Comparison of ENCODE assay signal across 8 mouse cellular contexts in the genomic region with DNA sequence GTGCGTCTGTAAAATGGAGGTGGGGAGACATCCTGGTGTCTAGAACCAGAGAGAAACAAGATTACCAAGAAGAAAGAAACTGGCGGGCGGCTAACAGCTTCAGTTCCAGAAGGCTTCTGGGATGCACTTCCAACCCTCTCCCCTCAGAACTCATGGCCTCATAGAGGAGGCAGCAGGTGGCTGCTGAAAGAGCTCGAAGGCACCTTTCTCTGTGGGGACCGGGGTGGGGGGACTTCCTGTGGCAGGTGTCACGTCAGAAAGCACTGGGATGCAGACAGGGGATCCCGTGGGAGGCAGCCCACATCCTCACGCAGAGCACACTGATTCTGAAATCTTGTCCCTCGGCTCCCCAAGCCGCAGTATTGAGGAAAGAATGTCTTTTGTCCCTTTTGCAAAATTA. TPM values are rescaled to one million over a fixed set of nuclear protein-coding genes. Genes with fewer than 3 reads are reported as not detected.
DNase-seq lines count a peak whose midpoint lies in the region; ATAC-seq lines count a peak whose summit lies in the region.

No protein-coding gene starts in this region.

- H3K27ac ChIP-seq in kidney, embryonic 14.5 days (ENCODE audit: low read depth, low read length): no peak overlapping the region
- H3K27ac ChIP-seq in embryonic facial prominence, embryonic 10.5 days (replicated peaks): no peak overlapping the region
- H3K27ac ChIP-seq in hindbrain, embryonic 10.5 days: peak overlapping the region; percentile 82; the same call in 1 of the 2 replicates
- H3K27ac ChIP-seq in midbrain, embryonic 14.5 days (replicated peaks; ENCODE audit: low read depth, low read length): no peak overlapping the region

- H3K4me3 ChIP-seq in kidney, embryonic 14.5 days (ENCODE audit: low read length): peak overlapping the region; percentile 50; the same call in 1 of the 2 replicates
- H3K4me3 ChIP-seq in embryonic facial prominence, embryonic 10.5 days: peak overlapping the region; percentile 63
- H3K4me3 ChIP-seq in hindbrain, embryonic 10.5 days: peak overlapping the region; percentile 65
- H3K4me3 ChIP-seq in midbrain, embryonic 14.5 days (replicated peaks; ENCODE audit: low read depth, low read length): peak overlapping the region; percentile 51

- H3K4me1 ChIP-seq in kidney, embryonic 14.5 days (ENCODE audit: control insufficient read depth, insufficient read depth, low read length): no peaks in the 10 kb centered on the region
- peaks cover 18% of the 10 kb centered on the region for H3K4me1 ChIP-seq in embryonic facial prominence, embryonic 10.5 days
- H3K4me1 ChIP-seq in hindbrain, embryonic 10.5 days (replicated peaks): peaks cover 33% of the 10 kb centered on the region
- peaks cover 5% of the 10 kb centered on the region; the same call in 1 of the 2 replicates for H3K4me1 ChIP-seq in midbrain, embryonic 14.5 days (ENCODE audit: control insufficient read depth, insufficient read depth, low read length)

- H3K9me3 ChIP-seq in kidney, embryonic 14.5 days (ENCODE audit: control insufficient read depth, low read length): no peaks in the 10 kb centered on the region
- H3K9me3 ChIP-seq in embryonic facial prominence, embryonic 10.5 days: no peaks in the 10 kb centered on the region
- no peaks in the 10 kb centered on the region for H3K9me3 ChIP-seq in hindbrain, embryonic 10.5 days
- no peaks in the 10 kb centered on the region for H3K9me3 ChIP-seq in midbrain, embryonic 14.5 days (ENCODE audit: control insufficient read depth, low read length)

- H3K4me2 ChIP-seq in kidney, embryonic 14.5 days (replicated peaks; ENCODE audit: low read depth, low read length): peak overlapping the region; percentile 97
- peak overlapping the region; percentile 93 for H3K4me2 ChIP-seq in midbrain, embryonic 14.5 days (ENCODE audit: low read length)

- no peaks in the 10 kb centered on the region for H3K36me3 ChIP-seq in kidney, embryonic 14.5 days (ENCODE audit: control insufficient read depth, insufficient read depth, low read length)
- no peaks in the 10 kb centered on the region for H3K36me3 ChIP-seq in embryonic facial prominence, embryonic 10.5 days (replicated peaks)
- H3K36me3 ChIP-seq in hindbrain, embryonic 10.5 days: peaks cover under 1% of the 10 kb centered on the region; the same call in 1 of the 2 replicates
- H3K36me3 ChIP-seq in midbrain, embryonic 14.5 days (ENCODE audit: control insufficient read depth, insufficient read depth, low read length): no peaks in the 10 kb centered on the region

- 19% methylated on average over 10 of the region's 10 CpGs for WGBS in kidney, embryonic 14.5 days
- 13% methylated on average over 10 of the region's 10 CpGs for WGBS in embryonic facial prominence, embryonic 10.5 days
- 35% methylated on average over 10 of the region's 10 CpGs for WGBS in hindbrain, embryonic 10.5 days
- 35% methylated on average over 10 of the region's 10 CpGs for WGBS in midbrain, embryonic 14.5 days

- intact Hi-C loops in left cerebral cortex, postnatal 36 days (cut with DNase I): no loop called here

- peaks cover 41% of the 10 kb centered on the region for H3K27me3 ChIP-seq in kidney, embryonic 14.5 days (ENCODE audit: control insufficient read depth, insufficient read depth, low read length)
- H3K27me3 ChIP-seq in embryonic facial prominence, embryonic 10.5 days (replicated peaks; ENCODE audit: low read depth, poor library complexity, severe bottlenecking): peaks cover 85% of the 10 kb centered on the region
- peaks cover 88% of the 10 kb centered on the region for H3K27me3 ChIP-seq in hindbrain, embryonic 10.5 days (ENCODE audit: insufficient read depth, poor library complexity, severe bottlenecking)
- H3K27me3 ChIP-seq in midbrain, embryonic 14.5 days (ENCODE audit: control insufficient read depth, insufficient read depth, low read length): peaks cover 46% of the 10 kb centered on the region

- H3K9ac ChIP-seq in kidney, embryonic 14.5 days (ENCODE audit: low read depth, low read length): no peak overlapping the region
- H3K9ac ChIP-seq in midbrain, embryonic 14.5 days (replicated peaks; ENCODE audit: low read length): peak overlapping the region; percentile 66

- no peak for DNase-seq in kidney, adult 18-20 months
- no peak for DNase-seq in embryonic facial prominence, embryonic 10.5 days (ENCODE audit: low spot score)
- DNase-seq in hindbrain, embryonic 10.5 days (ENCODE audit: low spot score): peak; percentile 20
- DNase-seq in midbrain, embryonic 14.5 days: peak; percentile 44
- DNase-seq in frontal cortex, adult 2 months (ENCODE audit: extremely low spot score in 1 of 2, low spot score in 1 of 2): no peak
- no peak for DNase-seq in left cerebral cortex, postnatal 36 days (ENCODE audit: low spot score in 2 of 2)
- no peak for DNase-seq in Muller cell, postnatal 12 days (ENCODE audit: inconsistent ontology term)

- ATAC-seq in kidney, embryonic 14.5 days (ENCODE audit: low FRiP score, low TSS enrichment): no peak
- no peak; the same call in 1 of the 2 replicates for ATAC-seq in midbrain, embryonic 14.5 days (ENCODE audit: low FRiP score, low TSS enrichment)

RNA-seq across cellular contexts. Expression of gene Pax5, which starts 46.8 kb away (rescaled TPM):
- 0.11 and 0.14 TPM in 2 replicates for polyA plus RNA-seq in kidney, embryonic 14.5 days (2014; fragmentation: Nextera tagmentation; extraction: Ambion mirVana)
- 0.56 and 0.57 TPM in 2 replicates for polyA plus RNA-seq in embryonic facial prominence, embryonic 10.5 days (2016; fragmentation: Nextera tagmentation; extraction: Ambion mirVana)
- 4.4 and 4.9 TPM in 2 replicates for polyA plus RNA-seq in hindbrain, embryonic 10.5 days (2016; fragmentation: Nextera tagmentation; extraction: Ambion mirVana)
- 9.2 and 11.3 TPM in 2 replicates for polyA plus RNA-seq in midbrain, embryonic 14.5 days (2014; fragmentation: Nextera tagmentation; extraction: Ambion mirVana)
- polyA plus RNA-seq in frontal cortex, adult 2 months (2012; rRNA removed): 0.04 and 0.08 TPM in 2 replicates
- total RNA-seq in left cerebral cortex, postnatal 36 days (2021): under 1 TPM; 0.05 to 0.09 TPM

Comparison
In these comparisons a context has a peak if more than half of its experiments do, and no peak if none do; other contexts are left out.
1. DNase-seq: peak in hindbrain, embryonic 10.5 days (single experiment) and midbrain, embryonic 14.5 days (single experiment); none in kidney, adult 18-20 months (single experiment), embryonic facial prominence, embryonic 10.5 days (single experiment), frontal cortex, adult 2 months (0 of 2), left cerebral cortex, postnatal 36 days (0 of 2) and Muller cell, postnatal 12 days (single experiment).
2. Peak in every context shown above with its lines, with median percentiles within 50 percentile points of each other: H3K4me3 ChIP-seq.